Mouse (Mus musculus): ENCODE measurements around the gene Vps35.

Vps35 gene

GRCm38 (mm10) chr8:85299434-85300077 lies at the start of gene Vps35, which contains the start of gene Orc6:
TSS of gene Vps35 (minus strand) at chr8:85299802.
TSS of gene Orc6 (plus strand) at chr8:85299632.
- DNase-seq (ENCODE audit: low spot score in 2 of 2): peak; percentile 93 to 97

GRCm38 (mm10) chr8:85339871-85340573 lies 40.4 kb upstream of the Vps35 start:
- no peak for DNase-seq (ENCODE audit: low spot score in 2 of 2)

- DNase-seq (ENCODE audit: low spot score in 2 of 2): no peak
Observed at GRCm38 (mm10) chr8:85337681-85338080, 38.1 kb upstream of the Vps35 start.

- no peak for DNase-seq (ENCODE audit: low spot score in 2 of 2)
Observed at GRCm38 (mm10) chr8:85336211-85336933, 36.8 kb upstream of the Vps35 start.

DNA sequence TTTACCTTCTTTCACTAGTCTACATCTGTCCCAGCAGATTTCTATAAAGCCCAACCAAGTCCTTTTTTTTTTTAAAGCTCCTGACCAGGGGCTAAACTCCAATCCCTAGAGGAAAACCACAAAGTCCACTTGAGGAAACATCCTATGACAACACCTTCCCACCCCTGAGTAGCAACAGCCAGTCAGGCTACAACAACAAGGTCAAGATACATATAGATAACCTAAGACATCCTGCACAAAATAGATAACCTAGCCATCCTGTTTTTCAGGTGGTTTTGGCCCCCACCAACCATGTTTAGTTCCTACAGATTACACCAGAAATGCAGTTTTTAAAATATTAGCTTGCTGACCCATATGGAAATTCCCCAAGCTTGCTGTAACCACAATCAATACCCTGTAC lies 35.5 kb upstream of the Vps35 start:
- DNase-seq (ENCODE audit: low spot score in 2 of 2): no peak

GRCm38 (mm10) chr8:85329506-85329905 lies 29.9 kb upstream of the Vps35 start:
- no peak for DNase-seq (ENCODE audit: low spot score in 2 of 2)

GRCm38 (mm10) chr8:85327036-85327435 lies 27.4 kb upstream of the Vps35 start:
- DNase-seq (ENCODE audit: low spot score in 2 of 2): no peak

DNA sequence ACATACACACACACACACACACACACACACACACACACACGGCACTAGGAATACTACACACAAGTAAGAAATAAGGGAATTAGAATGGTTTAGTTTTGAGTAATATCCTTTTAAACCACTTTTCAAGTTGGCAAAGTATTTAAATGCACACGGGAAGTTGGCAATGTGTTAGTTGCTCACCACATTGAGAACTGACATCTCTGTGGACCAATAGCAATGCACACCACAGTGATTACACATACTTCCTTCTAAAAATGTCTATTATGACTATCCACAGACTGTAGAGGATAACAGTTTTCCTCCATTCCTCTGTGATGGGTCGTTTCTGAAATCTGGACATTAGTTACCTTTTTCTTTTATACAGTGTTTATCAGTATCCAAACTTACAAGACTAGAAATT lies 23.5 kb upstream of the Vps35 start:
- DNase-seq (ENCODE audit: low spot score in 2 of 2): no peak

- DNase-seq (ENCODE audit: low spot score in 2 of 2): no peak
Observed at GRCm38 (mm10) chr8:85321981-85322380, 22.4 kb upstream of the Vps35 start.

GRCm38 (mm10) chr8:85318534-85318933 lies 18.9 kb upstream of the Vps35 start:
- no peak for DNase-seq (ENCODE audit: low spot score in 2 of 2)

GRCm38 (mm10) chr8:85313036-85313435 lies 13.4 kb upstream of the Vps35 start:
- no peak for DNase-seq (ENCODE audit: low spot score in 2 of 2)

- no peak for DNase-seq (ENCODE audit: low spot score in 2 of 2)
Observed at GRCm38 (mm10) chr8:85311743-85312142, 12.1 kb upstream of the Vps35 start.

GRCm38 (mm10) chr8:85308564-85308963 lies 9.0 kb upstream of the Vps35 start:
- DNase-seq (ENCODE audit: low spot score in 2 of 2): no peak

GRCm38 (mm10) chr8:85303531-85303930 lies 3.9 kb upstream of the Vps35 start:
- DNase-seq (ENCODE audit: low spot score in 2 of 2): no peak

DNA sequence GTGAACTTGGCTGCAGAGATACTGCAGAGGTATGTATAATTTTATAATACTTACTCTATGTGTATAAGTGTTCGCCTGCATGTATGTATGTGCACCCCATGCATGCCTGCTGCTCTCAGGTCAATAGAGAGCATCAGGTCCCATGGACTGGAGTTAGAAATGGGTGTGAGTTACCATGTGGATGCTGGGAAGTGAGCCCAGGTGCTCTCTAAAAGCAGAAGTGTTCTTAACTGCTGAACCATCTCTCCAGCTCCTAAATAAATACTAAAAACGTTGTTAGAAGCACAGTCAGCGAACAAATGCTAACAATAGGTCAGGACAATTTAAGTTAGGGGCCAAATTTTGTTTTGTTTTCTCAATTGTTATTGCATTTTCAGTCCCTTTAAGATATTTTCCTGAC lies 3.3 kb upstream of the Vps35 start:
- no peak for DNase-seq (ENCODE audit: low spot score in 2 of 2)

- DNase-seq (ENCODE audit: low spot score in 2 of 2): no peak
Observed at GRCm38 (mm10) chr8:85301941-85302340, 2.3 kb upstream of the Vps35 start.

DNA sequence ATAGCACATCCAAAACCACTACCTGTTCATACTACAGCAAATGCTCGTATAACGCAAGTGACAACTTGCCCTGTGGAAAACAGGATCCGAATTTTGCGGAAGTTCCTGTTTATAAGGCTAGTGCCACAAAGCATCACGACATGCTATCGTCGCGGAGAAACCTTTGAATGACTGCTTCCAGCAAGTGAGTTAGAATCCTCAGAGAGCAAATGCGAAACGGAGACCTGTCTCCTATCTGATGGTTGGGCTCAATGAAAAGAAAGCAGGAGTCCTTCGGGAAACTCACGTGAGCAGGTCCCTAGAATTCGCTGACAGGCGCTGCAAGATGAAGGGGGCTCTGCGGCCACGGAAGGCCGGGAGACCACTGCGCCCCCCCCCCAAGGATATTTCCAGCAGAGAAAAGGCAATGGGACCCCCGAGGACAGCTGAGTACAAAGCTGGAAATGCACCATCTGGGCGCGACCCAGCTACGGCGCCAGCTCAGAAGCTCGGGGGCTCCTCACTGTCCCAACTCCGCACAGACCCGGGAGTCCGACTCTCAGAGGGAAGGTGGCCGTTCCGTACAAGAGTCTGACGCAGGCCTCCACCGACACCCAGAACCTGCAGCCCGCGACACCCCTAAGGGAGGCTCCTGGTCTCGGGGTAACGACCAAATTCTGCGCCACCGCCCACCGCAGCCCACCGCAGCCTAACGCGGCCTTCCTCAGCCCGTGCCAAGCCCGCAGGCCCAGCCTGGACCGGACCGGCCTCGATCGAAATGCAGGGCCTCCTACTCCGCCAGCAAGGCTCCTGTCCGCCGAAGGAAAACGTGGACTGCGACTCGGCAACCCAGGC lies 785 bp downstream of the Vps35 start:
- DNase-seq (ENCODE audit: low spot score in 2 of 2): peak; percentile 6 to 28

GRCm38 (mm10) chr8:85286846-85287245 lies 12.8 kb downstream of the Vps35 start:
- DNase-seq (ENCODE audit: low spot score in 2 of 2): no peak

GRCm38 (mm10) chr8:85227297-85227696 lies 72.3 kb downstream of the Vps35 start:
- DNase-seq (ENCODE audit: low spot score in 2 of 2): no peak

DNA sequence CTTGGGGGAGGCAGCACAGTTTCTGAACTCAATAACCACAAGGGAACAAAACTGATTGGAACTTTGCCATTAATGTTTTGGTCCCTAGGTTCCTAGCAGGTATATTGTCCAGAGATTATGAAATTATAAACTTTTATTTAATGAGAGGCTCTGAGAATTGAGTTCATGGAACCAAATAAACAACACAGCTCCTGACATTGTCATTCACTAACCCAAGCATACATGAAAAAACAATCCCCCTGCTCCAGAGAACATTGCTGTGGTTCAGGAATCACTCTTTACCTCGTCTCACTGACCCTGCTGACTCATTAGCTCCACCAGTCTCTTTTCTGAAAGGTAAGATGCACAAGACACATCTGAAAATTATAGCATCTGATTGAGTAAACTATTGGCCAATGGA lies 73.9 kb downstream of the Vps35 start, which contains the start of gene Olfr371:
Gene Olfr371, plus strand, starts transcription at position 301 of the 400 bp plus-strand sequence.
- no peak for DNase-seq (ENCODE audit: low spot score in 2 of 2)

DNA sequence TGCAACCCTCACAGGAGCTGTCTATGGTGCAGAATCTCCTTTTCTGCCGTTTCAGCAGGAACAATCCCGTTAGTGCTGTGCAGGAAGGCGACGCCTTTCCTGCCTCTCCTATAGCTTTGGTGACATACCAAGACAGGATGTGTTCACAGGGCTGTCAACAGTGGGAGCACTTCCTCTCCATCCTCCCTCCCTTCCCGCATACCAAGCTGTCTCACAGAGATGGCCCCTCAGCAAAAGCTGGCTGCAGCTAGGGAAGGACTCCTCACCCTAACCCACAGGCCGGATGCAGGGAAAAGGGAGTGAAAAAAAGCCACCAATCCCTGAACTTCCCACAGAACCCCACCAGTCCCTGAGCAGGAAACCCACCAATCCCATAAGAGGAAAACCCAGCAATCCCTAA lies 78.6 kb downstream of the Vps35 start:
- no peak for DNase-seq (ENCODE audit: low spot score in 2 of 2)

- no peak for DNase-seq (ENCODE audit: low spot score in 2 of 2)
Observed at GRCm38 (mm10) chr8:85220220-85220619, 79.4 kb downstream of the Vps35 start.
